Mouse (Mus musculus): ENCODE measurements around the gene Adap2. TPM values are rescaled to one million over a fixed set of nuclear protein-coding genes. Genes with fewer than 3 reads are reported as not detected.
"Not testable (repeated sequence)": the region's sequence is repeated elsewhere in the genome, so short reads cannot be mapped to it uniquely, and the experiment has no call there.

The Adap2 gene
- polyA plus RNA-seq, 1 experiment from 2014 or later = 3.2 TPM

DNA sequence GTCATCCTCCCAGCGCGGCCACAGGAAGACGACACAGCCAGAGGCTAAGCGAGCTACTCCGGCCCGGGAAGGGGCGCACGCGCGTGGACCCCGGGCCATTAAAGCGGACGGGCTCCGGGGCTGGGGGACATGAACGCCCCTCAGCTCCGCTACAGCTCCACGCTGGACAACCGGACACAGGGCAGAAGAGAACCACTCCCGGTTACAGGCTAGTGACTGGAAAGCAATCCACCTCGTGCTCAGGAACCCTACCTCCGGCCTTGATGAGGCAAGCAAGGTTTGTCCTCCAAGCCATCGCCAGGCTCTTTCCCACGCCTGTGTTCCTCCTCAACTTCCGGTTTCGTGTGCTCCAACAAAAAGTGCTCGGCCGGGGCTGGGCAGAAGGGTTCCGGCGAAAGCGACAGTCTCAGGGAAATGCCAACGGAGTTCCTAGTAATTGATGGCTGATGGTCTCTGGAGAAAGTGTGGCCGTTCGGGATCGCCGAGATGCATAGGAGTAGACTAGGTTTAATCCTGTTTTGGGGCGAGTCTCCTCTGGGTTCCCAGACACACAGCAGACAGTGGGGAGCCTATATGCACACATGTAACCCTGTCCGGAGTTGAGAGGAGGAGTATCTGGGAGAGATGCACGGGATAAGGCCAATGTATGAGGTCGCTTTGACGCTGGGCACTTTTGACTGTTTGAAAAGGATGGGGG, 11.9 kb upstream of the Adap2 start, which contains the start of gene Tefm:
Gene Tefm, minus strand, starts transcription at position 351 of the 697 bp plus-strand sequence.
- Histone ChIP-seq H3K27ac (replicated peaks; ENCODE audit: low read depth, low read length) (peak within 1 kb of the TSS; percentile 88), H3K9ac (replicated peaks; ENCODE audit: low read length) (peak within 1 kb of the TSS; percentile 84), H3K4me2 (ENCODE audit: low read length) (peak within 1 kb of the TSS; percentile 70), H3K9me3 (ENCODE audit: control insufficient read depth, low read length) (no peaks in the 10 kb centered on the region), H3K36me3 (ENCODE audit: control insufficient read depth, insufficient read depth, low read length) (peaks cover 13% of the 10 kb centered on the region), H3K4me1 (ENCODE audit: control insufficient read depth, insufficient read depth, low read length) (peaks cover 9% of the 10 kb centered on the region; the same call in 1 of the 2 replicates), H3K27me3 (ENCODE audit: control insufficient read depth, insufficient read depth, low read length) (no peaks in the 10 kb centered on the region), H3K4me3 (replicated peaks; ENCODE audit: low read depth, low read length) (peak within 1 kb of the TSS; percentile 75)
- WGBS = under 1% methylated on average over 40 of the region's 40 CpGs
- DNase-seq (peak; percentile 94), ATAC-seq (ENCODE audit: low FRiP score, low TSS enrichment) (peak; percentile 75)

DNA sequence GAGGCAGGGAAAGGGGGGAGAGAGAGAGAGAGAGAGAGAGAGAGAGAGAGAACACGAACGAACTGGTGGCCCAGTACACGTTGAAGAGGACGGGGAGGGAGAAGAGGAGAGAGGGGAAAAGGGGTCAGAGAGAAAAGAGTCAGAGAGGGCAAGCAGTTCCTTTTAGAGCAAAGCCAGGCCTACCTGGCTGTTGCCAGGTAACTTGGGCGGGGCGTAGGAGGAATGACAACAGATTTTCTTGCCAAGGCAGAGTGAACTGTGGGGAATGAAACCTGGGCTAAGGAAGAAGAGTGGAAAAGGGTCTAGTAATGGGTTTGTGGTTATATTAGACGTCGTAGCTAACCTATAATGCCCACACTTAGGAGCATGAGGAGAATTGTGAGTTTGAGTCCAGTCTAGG, 11.0 kb upstream of the Adap2 start:
- Histone ChIP-seq H3K9ac (replicated peaks; ENCODE audit: low read length) (peak overlapping the region; percentile 84; the same call in 1 of the 2 replicates), H3K4me3 (replicated peaks; ENCODE audit: low read depth, low read length) (peak overlapping the region; percentile 75), H3K36me3 (ENCODE audit: control insufficient read depth, insufficient read depth, low read length) (peaks cover 12% of the 10 kb centered on the region), H3K9me3 (ENCODE audit: control insufficient read depth, low read length) (no peaks in the 10 kb centered on the region), H3K27me3 (ENCODE audit: control insufficient read depth, insufficient read depth, low read length) (no peaks in the 10 kb centered on the region), H3K4me2 (ENCODE audit: low read length) (peak overlapping the region; percentile 70), H3K4me1 (ENCODE audit: control insufficient read depth, insufficient read depth, low read length) (peaks cover 9% of the 10 kb centered on the region; the same call in 1 of the 2 replicates), H3K27ac (replicated peaks; ENCODE audit: low read depth, low read length) (0 out of 2 replicates have a peak overlapping the region, but pooled peaks have one; percentile 88)
- WGBS = 40% methylated on average over 8 of the region's 8 CpGs
- ATAC-seq (ENCODE audit: low FRiP score, low TSS enrichment) = no peak
- no peak for DNase-seq

DNA sequence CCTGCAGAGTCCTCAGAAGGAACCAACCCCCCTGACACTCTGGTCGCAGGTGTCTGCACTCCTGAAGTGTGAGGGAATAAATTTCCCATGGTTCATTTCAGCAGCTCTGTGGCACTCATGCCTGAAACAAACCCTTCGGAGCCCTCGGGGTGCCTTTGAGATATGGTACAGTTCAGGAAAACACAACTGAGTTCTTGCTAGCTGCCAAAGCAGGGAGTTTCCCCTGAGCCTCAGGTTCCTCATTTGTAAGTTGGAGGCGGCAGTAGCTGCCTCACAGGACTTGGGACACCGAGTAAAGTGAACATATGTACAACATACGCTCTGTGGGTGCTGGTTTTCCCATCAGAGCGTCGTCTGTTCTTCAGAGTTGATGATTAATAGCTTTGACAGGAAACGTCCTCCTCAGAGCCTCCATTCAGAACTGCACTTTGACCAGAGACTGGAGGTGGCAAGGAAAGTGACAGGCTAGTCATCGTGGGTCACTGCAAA, 8.1 kb upstream of the Adap2 start:
- Histone ChIP-seq H3K36me3 (ENCODE audit: control insufficient read depth, insufficient read depth, low read length) (no peaks in the 10 kb centered on the region), H3K9me3 (ENCODE audit: control insufficient read depth, low read length) (no peaks in the 10 kb centered on the region), H3K4me2 (ENCODE audit: low read length) (no peak overlapping the region), H3K4me1 (ENCODE audit: control insufficient read depth, insufficient read depth, low read length) (peaks cover 9% of the 10 kb centered on the region; the same call in 1 of the 2 replicates), H3K9ac (replicated peaks; ENCODE audit: low read length) (no peak overlapping the region), H3K27me3 (ENCODE audit: control insufficient read depth, insufficient read depth, low read length) (no peaks in the 10 kb centered on the region), H3K27ac (replicated peaks; ENCODE audit: low read depth, low read length) (no peak overlapping the region), H3K4me3 (replicated peaks; ENCODE audit: low read depth, low read length) (no peak overlapping the region)
- DNase-seq (no peak), ATAC-seq (ENCODE audit: low FRiP score, low TSS enrichment) (no peak)
- 76% methylated on average over 10 of the region's 10 CpGs for WGBS

DNA sequence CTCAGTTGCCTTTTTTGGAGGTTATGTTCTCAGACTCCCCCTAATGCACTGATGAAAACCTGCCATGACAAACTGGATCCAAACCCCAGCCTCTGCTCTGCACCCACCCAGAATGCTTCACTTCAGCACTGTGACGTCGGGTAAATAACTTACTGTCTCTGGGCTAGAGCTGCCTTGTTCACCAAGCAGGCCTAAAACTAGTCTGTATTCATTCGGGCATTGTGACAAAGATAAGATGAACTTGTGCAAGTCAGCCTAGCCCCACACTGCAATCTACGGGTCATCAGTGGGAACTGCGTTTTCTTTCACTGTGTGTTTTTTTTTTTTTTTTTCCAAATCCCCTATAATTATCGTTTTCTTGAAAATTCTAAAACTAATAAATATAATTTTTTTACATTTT, 6.2 kb upstream of the Adap2 start:
- no peaks in the 10 kb centered on the region for H3K36me3 ChIP-seq (ENCODE audit: control insufficient read depth, insufficient read depth, low read length)
- ATAC-seq (ENCODE audit: low FRiP score, low TSS enrichment) (no peak), DNase-seq (no peak)
- no peaks in the 10 kb centered on the region for H3K9me3 ChIP-seq (ENCODE audit: control insufficient read depth, low read length)
- H3K4me2 ChIP-seq (ENCODE audit: low read length) = no peak overlapping the region
- H3K9ac ChIP-seq (replicated peaks; ENCODE audit: low read length) = no peak overlapping the region
- no peaks in the 10 kb centered on the region for H3K27me3 ChIP-seq (ENCODE audit: control insufficient read depth, insufficient read depth, low read length)
- no peak overlapping the region for H3K4me3 ChIP-seq (replicated peaks; ENCODE audit: low read depth, low read length)
- H3K4me1 ChIP-seq (ENCODE audit: control insufficient read depth, insufficient read depth, low read length) = peaks cover 3% of the 10 kb centered on the region; the same call in 1 of the 2 replicates
- H3K27ac ChIP-seq (replicated peaks; ENCODE audit: low read depth, low read length) = no peak overlapping the region
- 82% methylated on average over 6 of the region's 6 CpGs for WGBS

DNA sequence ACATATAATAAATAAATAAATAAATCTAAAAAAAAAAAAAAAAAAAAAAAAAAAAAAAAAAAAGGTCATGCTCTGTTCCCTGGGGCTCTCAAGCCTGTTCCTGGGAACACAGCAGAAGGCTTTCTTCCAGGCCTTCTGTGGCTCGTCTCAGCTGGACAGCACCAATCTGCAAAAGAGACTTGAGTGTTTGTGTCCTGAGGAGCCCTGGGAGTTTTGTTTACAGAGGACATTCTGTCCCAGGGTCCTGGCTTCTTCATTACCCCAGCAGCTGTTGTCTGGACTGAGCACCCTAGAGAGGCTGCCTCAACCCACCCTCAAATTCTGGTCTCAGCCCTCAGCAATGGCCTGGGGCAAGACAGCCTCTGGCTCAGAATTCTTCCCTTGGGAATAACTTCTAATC, 5.6 kb upstream of the Adap2 start:
- DNase-seq (no peak), ATAC-seq (ENCODE audit: low FRiP score, low TSS enrichment) (no peak)
- Histone ChIP-seq H3K27ac (replicated peaks; ENCODE audit: low read depth, low read length) (no peak overlapping the region), H3K9me3 (ENCODE audit: control insufficient read depth, low read length) (no peaks in the 10 kb centered on the region), H3K36me3 (ENCODE audit: control insufficient read depth, insufficient read depth, low read length) (no peaks in the 10 kb centered on the region), H3K9ac (replicated peaks; ENCODE audit: low read length) (no peak overlapping the region), H3K4me1 (ENCODE audit: control insufficient read depth, insufficient read depth, low read length) (no peaks in the 10 kb centered on the region), H3K4me3 (replicated peaks; ENCODE audit: low read depth, low read length) (no peak overlapping the region), H3K4me2 (ENCODE audit: low read length) (no peak overlapping the region), H3K27me3 (ENCODE audit: control insufficient read depth, insufficient read depth, low read length) (peaks cover 5% of the 10 kb centered on the region; the same call in 1 of the 2 replicates)
- 57% methylated on average over 1 of the region's 1 CpGs for WGBS

DNA sequence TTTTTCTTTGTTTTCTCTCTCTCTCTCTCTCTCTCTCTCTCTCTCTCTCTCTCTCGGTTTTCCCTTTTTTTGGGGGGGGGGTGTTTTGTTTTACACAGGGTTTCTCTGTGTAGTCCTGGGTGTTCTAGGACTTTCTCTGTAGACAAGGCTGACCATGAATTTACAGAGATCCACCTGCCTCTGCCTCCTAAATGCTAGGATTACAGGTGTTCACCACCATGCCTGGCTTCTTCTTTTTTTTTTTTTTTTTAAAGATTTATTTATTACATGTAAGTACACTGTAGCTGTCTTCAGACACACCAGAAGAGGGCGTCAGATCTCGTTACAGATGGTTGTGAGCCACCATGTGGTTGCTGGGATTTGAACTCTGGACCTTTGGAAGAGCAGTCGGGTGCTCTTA, 4.9 kb upstream of the Adap2 start:
- not testable (repeated sequence) for H3K4me2 ChIP-seq (ENCODE audit: low read length)

DNA sequence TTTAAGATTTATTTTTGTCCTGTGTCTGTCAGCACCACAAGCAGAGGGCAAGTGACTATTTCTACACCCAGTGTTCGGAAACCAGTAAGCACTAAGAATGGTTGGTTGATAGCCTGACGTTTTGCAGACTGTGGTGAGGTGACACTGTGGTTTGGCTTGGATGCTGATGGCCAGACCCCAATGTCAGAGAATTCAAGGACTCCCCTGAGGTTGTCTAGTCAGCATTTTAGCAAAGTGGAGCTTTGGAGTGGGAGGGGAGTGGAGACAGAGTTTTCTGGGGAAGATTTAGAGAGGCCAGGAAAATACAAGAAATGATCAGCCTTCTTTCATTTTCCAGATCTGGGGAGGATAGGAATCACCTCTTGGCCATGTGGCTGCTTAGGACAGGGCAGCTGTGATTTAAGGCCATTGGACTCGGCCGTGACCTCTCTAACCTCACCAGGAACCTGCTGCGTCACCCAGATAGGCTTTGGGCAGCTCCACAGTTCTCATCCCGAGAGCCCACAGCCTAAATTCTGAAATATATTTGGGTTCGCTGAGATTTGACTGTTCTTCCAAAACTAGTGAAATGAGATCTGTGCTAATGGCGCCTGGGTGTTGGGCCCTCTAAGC, 4.4 kb upstream of the Adap2 start:
- ATAC-seq (ENCODE audit: low FRiP score, low TSS enrichment) (no peak), DNase-seq (no peak)
- Histone ChIP-seq H3K36me3 (ENCODE audit: control insufficient read depth, insufficient read depth, low read length) (no peaks in the 10 kb centered on the region), H3K27ac (replicated peaks; ENCODE audit: low read depth, low read length) (no peak overlapping the region), H3K4me2 (ENCODE audit: low read length) (no peak overlapping the region), H3K9me3 (ENCODE audit: control insufficient read depth, low read length) (no peaks in the 10 kb centered on the region), H3K9ac (replicated peaks; ENCODE audit: low read length) (no peak overlapping the region), H3K27me3 (ENCODE audit: control insufficient read depth, insufficient read depth, low read length) (peaks cover 17% of the 10 kb centered on the region), H3K4me1 (ENCODE audit: control insufficient read depth, insufficient read depth, low read length) (0 out of 2 replicates have a peak, but pooled peaks cover 4% of the 10 kb centered on the region), H3K4me3 (replicated peaks; ENCODE audit: low read depth, low read length) (no peak overlapping the region)
- 89% methylated on average over 8 of the region's 8 CpGs for WGBS

More for the DNA sequence above, 4.9 kb upstream of the Adap2 start:
- WGBS = 60% methylated on average over 1 of the region's 4 CpGs
- not testable (repeated sequence) for DNase-seq; H3K36me3 ChIP-seq (ENCODE audit: control insufficient read depth, insufficient read depth, low read length); H3K9ac ChIP-seq (replicated peaks; ENCODE audit: low read length); H3K9me3 ChIP-seq (ENCODE audit: control insufficient read depth, low read length); H3K4me3 ChIP-seq (replicated peaks; ENCODE audit: low read depth, low read length); ATAC-seq (ENCODE audit: low FRiP score, low TSS enrichment); H3K4me1 ChIP-seq (ENCODE audit: control insufficient read depth, insufficient read depth, low read length); H3K27ac ChIP-seq (replicated peaks; ENCODE audit: low read depth, low read length)
- peaks cover 12% of the 10 kb centered on the region; the same call in 1 of the 2 replicates for H3K27me3 ChIP-seq (ENCODE audit: control insufficient read depth, insufficient read depth, low read length)

DNA sequence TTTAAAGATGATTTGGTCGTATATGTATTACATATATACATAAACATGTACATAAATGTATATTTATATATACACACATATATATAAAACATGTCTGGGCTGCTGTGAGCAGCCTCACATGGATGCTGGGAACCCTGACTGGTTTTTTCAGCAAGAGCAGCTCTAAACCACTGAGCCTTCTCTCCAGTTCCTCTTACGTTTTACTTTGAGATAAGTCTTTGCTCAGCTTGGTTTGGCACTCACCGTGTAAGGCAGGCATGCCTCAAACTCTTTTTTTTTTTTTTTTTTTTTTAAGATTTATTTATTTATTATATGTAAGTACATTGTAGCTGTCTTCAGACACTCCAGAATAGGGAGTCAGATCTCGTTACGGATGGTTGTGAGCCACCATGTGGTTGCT, 3.3 kb upstream of the Adap2 start:
- DNase-seq = no peak
- Histone ChIP-seq H3K9ac (replicated peaks; ENCODE audit: low read length) (no peak overlapping the region), H3K27me3 (ENCODE audit: control insufficient read depth, insufficient read depth, low read length) (peaks cover 27% of the 10 kb centered on the region), H3K4me1 (ENCODE audit: control insufficient read depth, insufficient read depth, low read length) (0 out of 2 replicates have a peak, but pooled peaks cover 4% of the 10 kb centered on the region), H3K4me3 (replicated peaks; ENCODE audit: low read depth, low read length) (no peak overlapping the region), H3K36me3 (ENCODE audit: control insufficient read depth, insufficient read depth, low read length) (no peaks in the 10 kb centered on the region), H3K4me2 (ENCODE audit: low read length) (no peak overlapping the region), H3K27ac (replicated peaks; ENCODE audit: low read depth, low read length) (no peak overlapping the region), H3K9me3 (ENCODE audit: control insufficient read depth, low read length) (no peaks in the 10 kb centered on the region)
- 74% methylated on average over 5 of the region's 5 CpGs for WGBS
- ATAC-seq (ENCODE audit: low FRiP score, low TSS enrichment) = no peak

Data from midbrain, embryonic 14.5 days (tissue).